Mouse (Mus musculus): ENCODE data around the gene Zmynd10.

DNA sequence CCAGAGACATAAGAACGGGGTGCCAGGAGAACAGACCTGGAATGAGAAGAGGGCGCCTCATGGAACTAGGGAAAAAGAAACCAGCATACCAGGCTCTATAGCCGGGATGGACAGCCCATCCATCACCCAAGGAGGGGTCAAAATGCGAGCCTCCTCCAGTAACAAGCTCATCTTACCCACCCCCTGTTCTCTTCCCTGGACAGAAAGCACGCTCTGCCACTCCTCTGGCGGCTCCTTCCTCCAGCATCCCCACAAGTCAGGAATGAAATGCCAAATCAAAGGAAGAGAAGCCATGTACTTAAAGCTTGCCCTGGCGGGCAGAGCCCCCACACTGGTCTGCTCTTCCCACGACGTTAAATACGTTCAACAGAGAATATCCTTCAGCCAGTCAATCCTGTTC, 6.1 kb upstream of the Zmynd10 start:
- TF ChIP-seq CTCF (IDR thresholded peaks at IDR 0.05; ENCODE audit: low read depth) = no peak
- TF ChIP-seq EP300 (IDR thresholded peaks at IDR 0.05; ENCODE audit: low read depth) = no peak
